Mouse (Mus musculus): ENCODE results near the gene Cdk2. TPM values are rescaled to one million over a fixed set of nuclear protein-coding genes. Genes with fewer than 3 reads are reported as not detected.

The Cdk2 gene
- polyA plus RNA-seq (2015; fragmentation: Nextera tagmentation; extraction: Ambion mirVana) = 33.9 and 34.7 TPM in 2 replicates

- peak; percentile 97 for ATAC-seq
- Histone ChIP-seq H3K27ac (ENCODE audit: low read length) (peak within 1 kb of the TSS; percentile 91), H3K36me3 (ENCODE audit: insufficient read depth, low read length) (peaks cover 5% of the 10 kb centered on the region; the same call in 1 of the 2 replicates), H3K9me3 (ENCODE audit: low read length) (no peaks in the 10 kb centered on the region), H3K4me1 (ENCODE audit: insufficient read depth, low read depth, low read length) (no peaks in the 10 kb centered on the region), H3K4me3 (ENCODE audit: low read depth, low read length) (peak within 1 kb of the TSS; percentile 56), H3K9ac (replicated peaks; ENCODE audit: low read depth) (peak within 1 kb of the TSS; percentile 54), H3K4me2 (replicated peaks; ENCODE audit: low read depth, low read length) (peak within 1 kb of the TSS; percentile 76), H3K27me3 (replicated peaks; ENCODE audit: insufficient read depth, low read length) (no peaks in the 10 kb centered on the region)
- no peak for TF ChIP-seq CTCF (IDR thresholded peaks at IDR 0.05)
- peak; percentile 54 for TF ChIP-seq EP300 (IDR thresholded peaks at IDR 0.05)
- DNase-seq (ENCODE audit: low spot score) = peak; percentile 97
- WGBS = under 1% methylated on average over 53 of the region's 62 CpGs
Measured at GRCm38 (mm10) chr10:128704491-128705316, at the start of gene Cdk2. TSS of gene Cdk2 (minus strand) at chr10:128705031.

GRCm38 (mm10) chr10:128748252-128748864 lies 43.5 kb upstream of the Cdk2 start:
- peak; percentile 94 for DNase-seq (ENCODE audit: low spot score)

GRCm38 (mm10) chr10:128747646-128748251 lies 42.9 kb upstream of the Cdk2 start, which contains the start of gene Pym1:
TSS of gene Pym1 (plus strand) at chr10:128747889.
- no peak for DNase-seq (ENCODE audit: low spot score)
- peak; percentile 87 for ATAC-seq
- Histone ChIP-seq H3K4me3 (ENCODE audit: low read depth, low read length) (peak within 1 kb of the TSS; percentile 83), H3K27me3 (replicated peaks; ENCODE audit: insufficient read depth, low read length) (no peaks in the 10 kb centered on the region), H3K9ac (replicated peaks; ENCODE audit: low read depth) (peak within 1 kb of the TSS; percentile 74), H3K4me2 (replicated peaks; ENCODE audit: low read depth, low read length) (peak within 1 kb of the TSS; percentile 92), H3K27ac (ENCODE audit: low read length) (peak within 1 kb of the TSS; percentile 99), H3K4me1 (ENCODE audit: insufficient read depth, low read depth, low read length) (peaks cover 13% of the 10 kb centered on the region; the same call in 1 of the 2 replicates), H3K36me3 (ENCODE audit: insufficient read depth, low read length) (no peaks in the 10 kb centered on the region), H3K9me3 (ENCODE audit: low read length) (no peaks in the 10 kb centered on the region)
- peak; percentile 2; the same call in 1 of the 2 replicates for TF ChIP-seq EP300 (IDR thresholded peaks at IDR 0.05)
- no peak for TF ChIP-seq CTCF (IDR thresholded peaks at IDR 0.05)
- 2% methylated on average over 36 of the region's 36 CpGs for WGBS

More at GRCm38 (mm10) chr10:128748252-128748864, 43.5 kb upstream of the Cdk2 start:
- no peaks in the 10 kb centered on the region for H3K36me3 ChIP-seq (ENCODE audit: insufficient read depth, low read length)
- H3K4me2 ChIP-seq (replicated peaks; ENCODE audit: low read depth, low read length) = peak overlapping the region; percentile 92
- H3K4me1 ChIP-seq (ENCODE audit: insufficient read depth, low read depth, low read length) = peaks cover 13% of the 10 kb centered on the region; the same call in 1 of the 2 replicates
- peak; percentile 68 for ATAC-seq
- TF ChIP-seq CTCF (IDR thresholded peaks at IDR 0.05) (peak; percentile 57), EP300 (IDR thresholded peaks at IDR 0.05) (peak; percentile 52; the same call in 1 of the 2 replicates)
- peak overlapping the region; percentile 83 for H3K4me3 ChIP-seq (ENCODE audit: low read depth, low read length)
- H3K27ac ChIP-seq (ENCODE audit: low read length) = peak overlapping the region; percentile 99
- no peaks in the 10 kb centered on the region for H3K9me3 ChIP-seq (ENCODE audit: low read length)
- no peaks in the 10 kb centered on the region for H3K27me3 ChIP-seq (replicated peaks; ENCODE audit: insufficient read depth, low read length)
- H3K9ac ChIP-seq (replicated peaks; ENCODE audit: low read depth) = peak overlapping the region; percentile 74
- 1% methylated on average over 37 of the region's 37 CpGs for WGBS

- H3K4me2 ChIP-seq (replicated peaks; ENCODE audit: low read depth, low read length) = peak overlapping the region; percentile 92
- peak overlapping the region; percentile 83 for H3K4me3 ChIP-seq (ENCODE audit: low read depth, low read length)
- no peaks in the 10 kb centered on the region for H3K9me3 ChIP-seq (ENCODE audit: low read length)
- no peaks in the 10 kb centered on the region for H3K27me3 ChIP-seq (replicated peaks; ENCODE audit: insufficient read depth, low read length)
- no peaks in the 10 kb centered on the region for H3K36me3 ChIP-seq (ENCODE audit: insufficient read depth, low read length)
- peak; percentile 85; the same call in 1 of the 2 replicates for TF ChIP-seq EP300 (IDR thresholded peaks at IDR 0.05)
- TF ChIP-seq CTCF (IDR thresholded peaks at IDR 0.05) = no peak
- DNase-seq (ENCODE audit: low spot score) (peak; percentile 97), ATAC-seq (no peak)
- peak overlapping the region; percentile 99 for H3K27ac ChIP-seq (ENCODE audit: low read length)
- 36% methylated on average over 8 of the region's 9 CpGs for WGBS
- H3K9ac ChIP-seq (replicated peaks; ENCODE audit: low read depth) = no peak overlapping the region
- H3K4me1 ChIP-seq (ENCODE audit: insufficient read depth, low read depth, low read length) = peaks cover 18% of the 10 kb centered on the region; the same call in 1 of the 2 replicates
Measured at GRCm38 (mm10) chr10:128746972-128747645, 42.3 kb upstream of the Cdk2 start.

GRCm38 (mm10) chr10:128745946-128746613 lies 41.2 kb upstream of the Cdk2 start:
- H3K4me3 ChIP-seq (ENCODE audit: low read depth, low read length) = no peak overlapping the region
- no peak overlapping the region for H3K4me2 ChIP-seq (replicated peaks; ENCODE audit: low read depth, low read length)
- peak overlapping the region; percentile 44; the same call in 1 of the 2 replicates for H3K27ac ChIP-seq (ENCODE audit: low read length)
- ATAC-seq = no peak
- H3K4me1 ChIP-seq (ENCODE audit: insufficient read depth, low read depth, low read length) = peaks cover 18% of the 10 kb centered on the region; the same call in 1 of the 2 replicates
- 82% methylated on average over 10 of the region's 10 CpGs for WGBS
- no peak for TF ChIP-seq CTCF (IDR thresholded peaks at IDR 0.05)
- no peak for TF ChIP-seq EP300 (IDR thresholded peaks at IDR 0.05)
- DNase-seq (ENCODE audit: low spot score) = no peak
- H3K9ac ChIP-seq (replicated peaks; ENCODE audit: low read depth) = no peak overlapping the region
- H3K27me3 ChIP-seq (replicated peaks; ENCODE audit: insufficient read depth, low read length) = no peaks in the 10 kb centered on the region
- no peaks in the 10 kb centered on the region for H3K36me3 ChIP-seq (ENCODE audit: insufficient read depth, low read length)
- H3K9me3 ChIP-seq (ENCODE audit: low read length) = no peaks in the 10 kb centered on the region

Data from lung, postnatal 0 days (tissue).